Mouse (Mus musculus) olfactory bulb, adult 2 months (tissue): Measurements from ENCODE around the gene Daxx.

ENCODE experiments used
- CTCF ChIP-seq: fragments of 200-500 bp; IDR thresholded peaks from 2 replicates; pipeline ENCODE4 v1.5.1; 2012; ENCODE audit warnings: low read depth, mild to moderate bottlenecking, low read length, moderate library complexity; ENCODE audit not compliant: insufficient read depth
- POLR2A ChIP-seq: fragments of 200-500 bp; IDR thresholded peaks from 2 replicates; pipeline ENCODE4 v1.6.1; 2012; ENCODE audit warnings: mild to moderate bottlenecking, low read depth, low read length, moderate library complexity; ENCODE audit not compliant: insufficient read depth

DNA sequence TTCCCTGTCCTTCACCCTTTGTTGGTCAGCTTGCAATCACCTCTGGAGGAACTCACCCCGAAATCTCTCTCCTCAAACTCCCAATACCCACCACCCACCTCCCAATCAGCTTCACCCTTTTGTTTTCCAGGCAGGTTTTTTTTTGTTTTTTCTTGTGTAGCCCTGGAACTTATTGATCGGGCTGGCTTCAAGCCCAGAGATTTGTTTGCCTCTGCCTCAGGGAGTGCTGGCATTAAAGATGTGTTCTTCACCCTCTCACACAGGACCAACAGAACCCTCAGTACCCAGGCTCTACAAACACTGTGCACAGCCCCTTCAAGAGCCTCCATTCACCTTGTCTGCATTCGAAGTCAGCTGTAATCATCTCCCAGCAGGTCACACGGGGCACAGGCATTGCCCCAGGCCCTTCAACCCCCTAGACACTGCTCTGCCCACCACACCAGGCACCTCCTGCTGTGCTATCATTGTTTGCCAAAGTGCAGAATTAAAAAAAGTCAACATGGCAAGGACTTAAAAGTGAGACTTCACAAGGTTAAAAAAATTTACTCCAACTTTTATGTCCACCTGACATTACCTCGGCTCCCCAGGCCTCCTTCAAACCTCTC is 44.8 kb downstream of the Daxx start:
- TF ChIP-seq POLR2A (no peak), CTCF (no peak)
